Mouse (Mus musculus): ENCODE measurements at regions not wholly inside any gene's neighbourhood (a gene's known extent, or its start where the extent isn't known, plus 50 kb on each side); places are given as distances from the start of the nearest gene placed in this dataset.

DNA sequence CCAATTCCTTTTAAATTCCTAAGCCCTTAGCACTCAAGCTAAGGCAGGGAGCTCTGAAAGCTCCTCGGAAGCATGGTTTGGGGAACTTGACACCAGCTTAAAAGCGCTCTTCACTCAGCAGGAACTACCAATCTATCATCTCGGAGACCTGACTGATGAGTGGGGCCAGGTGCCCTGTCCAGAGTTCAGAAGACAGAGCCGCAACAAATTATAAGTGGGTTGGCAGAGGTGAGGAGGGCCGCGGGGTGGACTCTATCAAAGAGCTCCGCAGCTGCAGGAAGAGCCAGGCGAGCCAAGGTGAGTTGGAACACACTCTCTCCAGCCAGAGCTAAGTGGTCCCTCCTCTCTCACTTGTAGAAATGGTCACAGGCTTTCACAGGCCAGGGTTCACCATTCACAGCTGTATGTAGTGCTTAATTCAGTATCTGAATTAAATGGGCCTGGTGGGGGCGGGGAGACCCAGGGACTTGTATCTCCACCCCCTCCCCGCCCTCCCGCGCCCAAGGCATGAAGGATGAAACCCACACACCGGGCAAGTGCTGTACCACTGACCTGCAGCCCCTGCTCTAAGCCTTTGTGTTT is 180.8 kb downstream of the Stim2 start:
- no peak for DNase-seq (ENCODE audit: inconsistent ontology term)

DNA sequence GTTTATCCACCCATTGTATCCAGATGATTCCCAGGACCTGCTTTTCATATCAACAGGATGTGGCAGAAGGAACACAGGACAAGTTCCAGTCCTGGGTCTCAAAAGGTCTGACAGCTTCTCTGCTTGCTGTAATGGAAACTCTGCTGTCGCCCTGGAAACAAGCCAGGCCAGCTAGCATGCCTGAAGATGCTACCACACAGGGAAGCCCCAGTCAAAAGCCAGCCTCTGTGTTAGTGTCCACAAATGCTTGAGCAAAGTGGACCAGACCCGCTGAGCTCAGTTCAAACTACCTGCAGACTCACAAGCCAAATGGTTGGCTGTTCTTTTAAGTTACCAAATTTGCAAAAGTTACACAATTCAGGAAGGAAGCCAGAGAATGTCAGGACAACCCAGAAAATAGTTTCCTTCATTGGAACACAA is 181.9 kb downstream of the Stim2 start:
- peak; percentile 30 for DNase-seq (ENCODE audit: inconsistent ontology term)

DNA sequence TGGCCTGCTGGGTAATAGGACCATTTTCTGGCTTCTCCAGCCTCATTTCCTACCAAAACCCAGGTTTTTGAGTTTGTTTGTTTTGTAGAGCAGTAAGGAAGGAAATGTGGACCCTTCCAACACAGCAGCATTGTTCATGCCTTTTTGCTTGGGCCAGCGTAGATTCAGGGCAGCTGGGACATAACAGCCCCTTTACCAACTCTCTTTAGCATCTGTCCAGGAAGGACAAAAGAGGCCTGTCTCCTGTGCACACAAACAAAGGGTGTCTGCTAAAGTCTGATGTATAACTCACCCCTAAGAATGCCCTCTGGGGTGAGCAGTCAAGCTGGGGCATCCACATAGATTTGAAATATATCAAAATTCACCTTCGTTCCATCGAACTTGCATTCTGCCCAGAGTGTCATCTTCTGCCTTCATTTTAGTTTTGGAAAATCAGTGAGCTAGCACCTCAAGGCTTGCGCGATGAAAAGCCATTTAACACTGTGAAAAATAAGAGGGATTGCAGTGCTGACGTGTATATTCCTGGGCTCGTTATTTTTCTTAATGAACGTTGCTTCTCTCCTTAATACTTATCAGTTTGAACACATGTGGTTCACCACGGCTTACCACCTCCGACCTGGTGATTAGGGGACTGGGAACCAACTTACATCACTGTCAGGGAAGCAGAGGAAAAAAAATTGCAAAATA is 182.5 kb downstream of the Stim2 start:
- DNase-seq (ENCODE audit: inconsistent ontology term) = no peak

DNA sequence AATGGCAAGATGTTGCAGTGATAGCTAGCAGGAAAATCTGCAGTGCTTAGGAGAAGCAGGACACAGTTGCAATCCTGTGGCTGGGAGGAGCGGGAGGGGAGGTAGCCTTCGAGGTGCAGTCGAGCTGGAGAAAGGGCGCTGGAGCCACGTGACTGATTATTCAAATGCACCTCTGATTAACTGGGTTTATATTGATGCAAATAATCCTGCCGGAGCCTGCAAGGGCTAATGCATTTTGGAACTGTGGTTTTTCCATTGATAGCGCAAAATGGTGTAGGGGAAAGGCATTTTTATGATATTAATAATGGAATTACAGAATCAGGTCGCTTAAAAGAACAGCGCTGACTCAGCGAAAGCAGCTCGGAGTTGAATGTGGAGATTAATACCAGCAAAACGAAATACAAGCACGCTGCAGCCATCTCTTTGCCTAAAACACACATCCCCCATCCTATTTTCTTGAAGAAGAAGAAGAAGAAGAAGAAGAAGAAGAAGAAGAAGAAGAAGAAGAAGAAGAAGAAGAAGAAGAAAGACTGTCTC is 183.1 kb downstream of the Stim2 start:
- DNase-seq (ENCODE audit: inconsistent ontology term) = peak; percentile 6

GRCm38 (mm10) chr5:54182754-54183153 is 184.5 kb downstream of the Stim2 start:
- no peak for DNase-seq (ENCODE audit: inconsistent ontology term)

DNA sequence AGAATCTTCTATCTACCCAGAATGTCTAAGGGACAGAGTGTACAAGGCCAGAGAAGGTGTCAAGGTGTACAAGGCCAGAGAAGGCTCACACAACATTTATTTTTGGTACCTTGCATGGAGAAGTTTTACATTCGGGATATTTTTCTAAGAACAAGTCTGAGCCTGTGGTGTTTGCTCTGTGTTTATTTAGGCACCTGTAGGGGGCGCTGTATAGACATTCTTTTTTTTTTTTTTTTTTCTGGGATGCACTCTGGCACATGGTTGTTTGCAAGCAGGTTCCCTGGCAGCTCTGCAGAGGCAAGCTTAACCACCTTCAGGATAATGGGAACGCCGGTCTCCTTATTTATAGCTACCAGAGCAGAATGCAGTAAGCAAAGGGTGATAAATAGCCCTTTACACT is 187.4 kb downstream of the Stim2 start:
- DNase-seq (ENCODE audit: inconsistent ontology term) = no peak

DNA sequence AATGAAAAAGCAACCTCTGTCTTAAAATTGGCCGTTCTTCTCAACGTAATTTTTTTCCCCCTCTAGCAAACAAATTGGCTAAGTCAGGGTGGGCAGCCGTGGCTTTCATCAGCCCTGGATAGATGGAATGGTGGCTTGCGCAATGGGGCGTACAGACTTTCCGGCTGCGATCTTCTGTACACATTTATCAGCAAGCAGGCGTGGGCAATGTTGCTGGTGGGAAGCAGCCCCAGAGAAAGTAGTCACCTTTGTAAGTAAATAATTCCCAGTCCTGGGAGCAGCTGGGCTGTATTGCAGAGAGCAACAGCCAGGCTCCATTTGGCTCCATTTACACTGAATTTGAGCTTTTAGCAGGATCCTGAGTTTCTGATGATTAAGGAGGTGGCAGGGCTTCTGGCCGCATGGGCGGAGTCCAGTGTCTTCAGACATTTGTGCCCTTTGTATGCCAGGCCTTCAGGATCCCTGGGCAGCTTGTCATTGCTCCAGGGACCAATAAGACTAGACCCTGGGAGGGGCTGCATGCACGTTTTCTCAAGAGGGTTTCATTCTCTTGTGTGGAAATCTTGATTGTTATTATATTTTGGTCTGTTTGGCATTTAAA is 187.9 kb downstream of the Stim2 start:
- no peak for DNase-seq (ENCODE audit: inconsistent ontology term)

DNA sequence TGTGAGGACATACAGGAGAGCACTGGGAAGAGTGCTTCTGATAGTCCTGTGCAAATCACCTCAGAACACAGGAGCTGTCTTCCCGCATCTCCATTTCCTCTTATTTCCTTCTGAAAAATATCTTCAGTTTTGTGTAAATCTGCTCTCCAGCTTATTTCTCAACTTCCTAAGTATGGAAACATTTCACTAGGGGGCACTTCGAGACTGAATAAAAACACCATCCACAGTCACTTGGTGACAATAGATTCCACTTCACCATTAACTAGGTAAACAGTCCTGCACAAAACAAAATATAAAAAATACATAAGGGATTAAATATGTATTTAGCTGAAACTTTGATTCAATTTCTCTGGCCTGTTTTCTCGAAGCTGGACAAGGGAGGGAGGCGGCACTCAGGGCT is 193.4 kb downstream of the Stim2 start:
- DNase-seq (ENCODE audit: inconsistent ontology term) = no peak

DNA sequence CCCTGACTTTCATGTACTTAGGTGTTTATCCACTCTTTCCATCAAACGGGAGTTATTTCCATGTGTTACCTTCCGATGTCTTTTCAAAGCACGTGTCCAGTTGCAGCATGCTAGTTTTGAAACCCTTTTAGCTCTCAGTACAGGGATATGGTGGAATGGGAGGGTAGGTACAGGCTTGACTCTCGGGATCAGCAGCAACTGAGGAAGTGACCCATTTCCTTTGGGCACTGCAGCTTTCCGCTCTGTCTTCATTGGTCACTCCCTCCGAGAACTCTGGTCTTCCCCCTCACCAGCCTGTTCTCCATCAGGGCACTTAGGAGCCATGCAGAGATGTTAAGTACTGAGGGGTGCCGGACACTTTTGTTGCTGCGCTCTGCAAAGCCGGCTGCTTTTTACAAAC is 196.5 kb downstream of the Stim2 start:
- no peak for DNase-seq (ENCODE audit: inconsistent ontology term)

GRCm38 (mm10) chr5:54200032-54200431 is 201.7 kb downstream of the Stim2 start:
- no peak for DNase-seq (ENCODE audit: inconsistent ontology term)

DNA sequence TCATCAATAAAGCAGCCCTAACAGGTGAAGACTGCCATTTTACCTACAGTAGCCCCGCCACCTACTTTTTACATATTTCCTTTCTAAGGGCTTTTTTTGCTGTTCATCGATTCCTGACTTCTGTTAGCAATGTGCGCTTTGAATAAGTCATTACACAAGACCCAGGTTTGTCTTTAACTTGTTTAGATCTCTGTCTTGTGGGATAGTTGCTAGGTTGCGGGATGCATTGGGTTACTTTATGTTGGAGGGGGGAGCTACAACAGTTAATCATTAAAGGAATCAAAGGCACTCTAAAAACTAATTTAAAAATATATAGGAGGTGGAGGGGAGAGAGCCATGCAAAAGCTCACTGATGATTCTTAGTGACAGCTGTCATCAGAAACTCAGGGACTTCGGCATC is 202.3 kb downstream of the Stim2 start:
- no peak for DNase-seq (ENCODE audit: inconsistent ontology term)

DNA sequence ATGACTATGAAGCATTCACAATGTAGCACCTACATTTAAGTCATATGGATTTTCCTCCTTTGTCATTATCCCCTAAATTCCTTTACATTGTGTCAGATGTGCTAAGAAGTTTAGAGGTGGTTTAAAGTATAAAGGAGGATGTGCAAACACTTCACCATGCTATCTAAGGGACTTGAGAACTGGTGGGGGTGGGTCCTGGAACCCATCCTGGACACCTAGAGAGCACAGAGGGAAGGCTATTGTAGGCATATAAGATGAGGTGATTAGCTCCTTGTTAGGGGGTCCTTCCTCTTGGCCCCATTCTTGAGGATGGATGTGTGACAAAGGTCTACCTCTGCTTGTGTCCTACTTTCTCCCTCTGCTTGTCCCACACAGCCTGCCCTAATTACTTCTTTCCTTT is 213.2 kb downstream of the Stim2 start:
- DNase-seq (ENCODE audit: inconsistent ontology term) = no peak

- DNase-seq (ENCODE audit: inconsistent ontology term) = no peak
Measured at GRCm38 (mm10) chr5:54212038-54212589, 213.8 kb downstream of the Stim2 start.

DNA sequence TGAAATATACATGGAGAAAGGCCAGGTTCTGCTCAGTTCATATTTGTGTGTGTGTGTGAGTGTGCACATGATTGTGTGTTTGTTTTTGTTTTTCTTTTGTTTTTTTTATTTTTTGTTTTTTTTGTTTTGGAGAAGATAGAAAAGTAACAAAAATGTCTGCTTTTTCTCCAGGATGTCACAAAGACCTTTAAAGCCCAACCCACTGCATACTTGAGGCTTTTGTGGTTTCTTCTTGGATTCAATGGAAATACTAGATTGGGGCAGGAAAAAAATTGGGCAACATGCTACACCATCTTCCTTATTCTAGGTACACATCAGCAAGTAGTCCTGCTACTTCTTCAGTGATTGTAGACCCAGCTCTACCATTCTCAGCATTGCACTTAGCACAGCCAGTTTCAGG is 226.7 kb downstream of the Stim2 start:
- DNase-seq (ENCODE audit: inconsistent ontology term) = peak; percentile 18

GRCm38 (mm10) chr5:54234580-54234979 is 236.3 kb downstream of the Stim2 start:
- no peak for DNase-seq (ENCODE audit: inconsistent ontology term)

DNA sequence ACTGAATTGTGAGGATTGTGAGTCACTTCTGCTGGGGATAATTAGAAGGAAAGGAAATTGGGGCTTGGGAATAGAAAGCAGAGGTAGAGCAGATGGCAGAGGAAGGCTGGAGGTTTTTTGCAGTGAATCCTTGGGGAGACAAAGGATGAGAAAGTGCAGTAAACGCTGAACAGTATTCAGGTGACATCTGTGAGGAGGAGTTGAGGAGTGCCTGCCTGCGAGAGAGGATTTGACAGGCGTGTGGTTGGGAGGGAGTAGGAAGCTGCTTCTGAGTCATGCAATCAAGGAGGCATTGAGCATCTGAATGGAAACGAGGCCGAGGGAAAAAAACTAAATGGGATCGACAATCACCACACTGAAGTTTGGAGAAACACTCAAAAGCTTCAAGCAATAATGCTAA is 236.9 kb downstream of the Stim2 start:
- DNase-seq (ENCODE audit: inconsistent ontology term) = no peak

DNA sequence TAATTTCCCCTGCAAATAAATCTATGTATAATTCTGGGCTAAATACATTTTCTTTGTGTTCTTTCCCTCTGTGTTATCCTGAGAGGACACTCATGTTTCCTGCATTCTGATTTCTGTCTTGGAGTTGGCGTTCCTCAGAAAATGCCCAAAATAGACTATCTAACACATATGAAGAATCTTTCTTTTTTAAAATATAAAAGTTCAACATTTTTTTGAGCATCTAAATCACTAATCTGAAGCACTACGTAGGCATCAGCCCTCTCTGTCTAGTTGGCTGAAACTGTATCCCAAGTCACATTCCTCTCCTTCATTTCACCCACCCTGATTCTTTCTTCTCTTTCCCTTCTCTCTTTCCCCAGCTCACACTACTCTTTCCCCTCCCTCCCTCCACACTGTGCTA is 238.9 kb downstream of the Stim2 start:
- no peak for DNase-seq (ENCODE audit: inconsistent ontology term)

DNA sequence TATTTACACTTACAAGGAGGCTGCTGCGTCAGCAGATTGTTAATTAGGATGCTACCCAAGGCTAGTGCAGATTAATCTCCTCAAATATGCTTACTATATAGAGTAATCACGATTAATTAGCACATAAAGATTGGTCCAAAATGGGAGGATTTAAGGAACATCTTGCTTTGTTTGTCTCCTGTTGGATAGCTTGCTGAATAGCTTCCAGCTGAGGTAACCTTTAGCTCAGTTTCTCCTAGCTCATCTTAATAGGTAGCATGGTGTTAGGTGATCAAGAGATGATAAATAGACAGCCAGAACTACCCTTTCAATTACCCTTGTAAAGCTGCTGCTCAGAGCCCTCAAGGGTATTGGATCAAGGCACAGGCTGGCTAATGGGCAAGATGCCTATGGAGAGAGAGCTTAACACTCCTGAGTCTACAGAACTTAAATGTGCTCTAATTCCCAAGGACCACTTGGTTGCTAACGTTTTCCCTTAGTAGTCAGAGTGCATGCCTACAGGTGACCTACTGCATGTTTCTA is 240.4 kb downstream of the Stim2 start:
- no peak for DNase-seq (ENCODE audit: inconsistent ontology term)

DNA sequence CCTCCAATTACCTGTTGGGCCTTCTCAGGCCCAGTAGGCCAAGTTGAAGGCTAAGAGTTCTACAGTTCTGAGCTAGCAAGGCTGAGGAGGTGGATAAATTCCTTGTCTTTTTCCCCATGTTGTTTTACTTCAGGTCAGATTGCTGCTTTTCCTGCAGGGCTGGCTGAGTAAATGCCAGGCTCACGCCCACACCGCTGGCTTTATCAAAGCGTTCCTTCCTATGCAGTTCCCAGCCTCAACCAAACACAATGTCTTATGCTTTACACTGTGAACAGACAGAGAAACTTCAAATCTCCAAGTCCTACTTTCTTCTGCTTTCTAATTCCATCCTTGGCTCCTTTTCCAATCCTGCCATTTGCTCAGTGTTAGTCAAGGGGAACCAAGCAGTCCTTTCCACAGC is 241.3 kb downstream of the Stim2 start:
- DNase-seq (ENCODE audit: inconsistent ontology term) = no peak

DNA sequence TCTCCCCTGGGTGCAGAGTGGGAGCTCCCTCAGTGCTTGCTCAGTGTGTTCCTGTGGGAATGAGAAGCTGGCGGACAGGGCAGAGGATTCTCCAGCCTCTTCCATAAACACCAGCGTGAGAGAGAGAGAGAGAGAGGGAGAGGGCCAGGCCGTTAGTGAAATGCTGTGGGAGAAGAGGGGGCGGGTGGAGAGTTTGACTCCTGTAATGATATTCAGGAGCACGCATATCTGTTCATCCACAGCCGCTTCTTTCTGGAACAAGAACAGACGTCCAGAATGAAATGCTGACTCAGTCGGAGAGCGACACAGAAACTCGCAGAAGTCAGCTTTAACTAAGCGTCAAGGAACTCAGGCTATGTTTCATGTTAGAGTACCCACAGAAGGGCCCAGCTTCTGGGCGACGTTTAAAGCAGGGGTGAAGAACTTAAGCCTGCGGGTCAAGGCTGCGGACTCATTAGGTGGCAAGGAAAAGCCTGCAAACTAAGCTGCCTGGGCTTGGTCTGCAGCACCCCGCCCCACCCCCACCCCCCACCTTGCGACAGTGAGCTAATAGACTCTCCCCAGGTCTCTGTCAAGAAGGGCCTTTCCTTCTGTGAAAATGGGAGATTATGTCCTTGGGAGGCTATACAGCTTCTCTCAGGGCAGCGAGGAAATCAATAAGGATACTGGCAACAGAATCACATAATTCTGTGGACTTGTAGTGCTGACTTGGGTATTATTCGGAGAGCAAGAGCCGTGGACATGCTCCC is 243.0 kb downstream of the Stim2 start:
- peak; percentile 18 for DNase-seq (ENCODE audit: inconsistent ontology term)

GRCm38 (mm10) chr5:54242126-54242525 is 243.8 kb downstream of the Stim2 start:
- DNase-seq (ENCODE audit: inconsistent ontology term) = no peak

GRCm38 (mm10) chr5:54252038-54252437 is 253.7 kb downstream of the Stim2 start:
- no peak for DNase-seq (ENCODE audit: inconsistent ontology term)

Data from Muller cell, postnatal 12 days (primary cell).